Mouse (Mus musculus) embryonic facial prominence, embryonic 14.5 days (tissue): ENCODE measurements at regions not wholly inside any gene's neighbourhood (a gene's known extent, or its start where the extent isn't known, plus 50 kb on each side); places are given as distances from the start of the nearest gene placed in this dataset.

Source experiments
- ATAC-seq: fragments of 200-750 bp; cut with Nextera tagmentation; 2 replicates; pipeline ENCODE4 v1.8.0; 2017; ENCODE audit warnings: low read depth, moderate number of reproducible peaks, moderate TSS enrichment
- DNase-seq: peaks from one replicate; pipeline ENCODE4 v3.0.0-alpha.2; 2015; ENCODE audit warnings: low spot score
- H3K27ac ChIP-seq: fragments of 300-500 bp; sonication (generic); replicated peaks from 2 replicates; pipeline ENCODE4 v1.5.1; 2014; ENCODE audit warnings: low read depth, mild to moderate bottlenecking, low read length, moderate library complexity
- H3K27me3 ChIP-seq: fragments of 300-500 bp; sonication (generic); replicated peaks from 2 replicates; pipeline ENCODE4 v1.6.1; 2014; ENCODE audit warnings: low read length; ENCODE audit not compliant: control insufficient read depth, insufficient read depth
- H3K36me3 ChIP-seq: fragments of 300-500 bp; sonication (generic); 2 replicates; pipeline ENCODE4 v1.6.1; 2014; ENCODE audit warnings: low read length, mixed read lengths; ENCODE audit not compliant: control insufficient read depth, insufficient read depth
- H3K4me1 ChIP-seq: fragments of 300-500 bp; sonication (generic); 2 replicates; pipeline ENCODE4 v1.6.1; 2014; ENCODE audit warnings: antibody characterized with exemption, low read length; ENCODE audit not compliant: control insufficient read depth, insufficient read depth
- H3K4me2 ChIP-seq: fragments of 300-500 bp; sonication (generic); 2 replicates; pipeline ENCODE4 v1.6.1; 2014; ENCODE audit warnings: low read depth, mild to moderate bottlenecking, low read length, moderate library complexity, mixed read lengths
- H3K4me3 ChIP-seq: fragments of 300-500 bp; sonication (generic); 2 replicates; pipeline ENCODE4 v1.5.1; 2014; ENCODE audit warnings: low read depth, mild to moderate bottlenecking, low read length
- H3K9ac ChIP-seq: fragments of 300-500 bp; sonication (generic); 2 replicates; pipeline ENCODE4 v1.6.1; 2014; ENCODE audit warnings: low read depth, mild to moderate bottlenecking, low read length, moderate library complexity, mixed read lengths
- H3K9me3 ChIP-seq: fragments of 300-500 bp; sonication (generic); 2 replicates; pipeline ENCODE4 v1.6.1; 2016; ENCODE audit warnings: low read length; ENCODE audit not compliant: control insufficient read depth
- WGBS: fragments of 180-500 bp; shearing (Covaris S2); extraction: QIAGEN DNeasy Blood & Tissue Kit; methylation state at CpG from one replicate; pipeline ENCODE4 v1.1.7; 2014; 5-methylcytosine and 5-hydroxymethylcytosine counted together

DNA sequence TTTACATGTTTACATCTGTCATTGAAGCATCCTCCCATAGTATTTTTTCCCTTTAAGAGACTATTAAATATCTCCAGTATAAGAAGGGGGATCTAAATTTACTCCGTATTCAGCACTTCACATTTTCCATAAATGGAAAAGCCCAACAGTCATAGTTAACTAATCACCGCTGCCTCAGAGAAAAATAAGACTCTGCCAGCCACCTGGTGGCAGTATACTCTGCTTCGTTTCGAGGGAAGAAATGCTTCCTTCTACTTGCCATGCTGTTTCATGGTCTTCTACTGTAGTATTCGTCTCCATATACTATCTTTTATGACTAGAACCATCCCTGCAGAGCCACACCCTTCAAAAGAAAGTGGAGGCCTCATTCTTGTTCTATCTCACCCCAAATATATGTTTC is 52.0 kb upstream of the Tro start:
- H3K4me1 ChIP-seq, result no peaks in the 10 kb centered on the region
- DNase-seq, result peak; percentile 66
- H3K9me3 ChIP-seq, result no peaks in the 10 kb centered on the region
- ATAC-seq, result no peak
- H3K36me3 ChIP-seq, result no peaks in the 10 kb centered on the region
- WGBS, result 33% methylated on average over 5 of the region's 5 CpGs
- H3K27ac ChIP-seq, result no peak overlapping the region
- H3K4me3 ChIP-seq, result no peak overlapping the region
- no peak overlapping the region for H3K9ac ChIP-seq
- H3K4me2 ChIP-seq, result no peak overlapping the region
- no peaks in the 10 kb centered on the region; the same call in 1 of the 2 replicates for H3K27me3 ChIP-seq
